Mouse (Mus musculus): Measurements from ENCODE around the gene Ablim1. TPM values are rescaled to one million over a fixed set of nuclear protein-coding genes. Genes with fewer than 3 reads are reported as not detected.

Gene Ablim1
- total and polyA plus RNA-seq, 2 experiments from 2014 or later: 50.7 to 81.2 TPM

- Histone ChIP-seq H3K4me3 (ENCODE audit: low read depth, low read length) (no peak overlapping the region), H3K27me3 (ENCODE audit: insufficient read depth, low read length) (no peaks in the 10 kb centered on the region), H3K36me3 (ENCODE audit: insufficient read depth, low read length) (no peaks in the 10 kb centered on the region), H3K4me1 (ENCODE audit: insufficient read depth, low read length) (no peaks in the 10 kb centered on the region), H3K9me3 (ENCODE audit: low read length) (no peaks in the 10 kb centered on the region), H3K27ac (ENCODE audit: low read depth, low read length) (no peak overlapping the region), H3K9ac (replicated peaks; ENCODE audit: low read length, poor library complexity, severe bottlenecking) (no peak overlapping the region), H3K4me2 (ENCODE audit: low read depth, low read length, poor library complexity, severe bottlenecking) (no peak overlapping the region)
- ATAC-seq (ENCODE audit: low FRiP score) (no peak), DNase-seq (ENCODE audit: low spot score) (no peak)
- no peak for TF ChIP-seq CTCF (IDR thresholded peaks at IDR 0.05)
- 94% methylated on average over 10 of the region's 10 CpGs for WGBS
These were observed 132.7 kb downstream of the Ablim1 start for GRCm38 (mm10) chr19:57181852-57182528.

DNA sequence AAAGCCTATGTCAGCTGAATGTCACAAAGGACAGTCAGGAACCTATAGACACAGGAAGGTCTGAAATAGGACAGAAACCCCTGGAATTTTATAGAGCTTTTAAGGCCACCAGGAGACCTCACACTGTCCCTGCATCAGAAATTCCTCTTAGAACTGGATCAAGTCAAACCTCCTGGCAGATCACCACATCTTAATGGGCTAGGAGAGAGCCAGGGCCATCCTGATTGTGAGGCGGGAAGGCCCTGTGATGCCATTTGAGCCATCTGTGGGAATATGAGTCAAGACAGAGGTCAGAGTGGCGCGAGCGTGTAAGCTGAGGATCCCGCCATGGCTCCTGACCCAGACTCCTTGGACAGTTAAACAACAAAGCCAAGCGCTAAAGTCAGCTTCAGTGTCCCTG, 133.4 kb downstream of the Ablim1 start:
- ATAC-seq (ENCODE audit: low FRiP score): no peak
- no peak overlapping the region for H3K9ac ChIP-seq (replicated peaks; ENCODE audit: low read length, poor library complexity, severe bottlenecking)
- H3K27ac ChIP-seq (ENCODE audit: low read depth, low read length): no peak overlapping the region
- DNase-seq (ENCODE audit: low spot score): no peak
- no peak overlapping the region for H3K4me3 ChIP-seq (ENCODE audit: low read depth, low read length)
- no peaks in the 10 kb centered on the region for H3K27me3 ChIP-seq (ENCODE audit: insufficient read depth, low read length)
- TF ChIP-seq CTCF (IDR thresholded peaks at IDR 0.05): no peak
- H3K4me2 ChIP-seq (ENCODE audit: low read depth, low read length, poor library complexity, severe bottlenecking): no peak overlapping the region
- 95% methylated on average over 6 of the region's 6 CpGs for WGBS
- H3K9me3 ChIP-seq (ENCODE audit: low read length): no peaks in the 10 kb centered on the region
- H3K36me3 ChIP-seq (ENCODE audit: insufficient read depth, low read length): no peaks in the 10 kb centered on the region
- H3K4me1 ChIP-seq (ENCODE audit: insufficient read depth, low read length): no peaks in the 10 kb centered on the region

DNA sequence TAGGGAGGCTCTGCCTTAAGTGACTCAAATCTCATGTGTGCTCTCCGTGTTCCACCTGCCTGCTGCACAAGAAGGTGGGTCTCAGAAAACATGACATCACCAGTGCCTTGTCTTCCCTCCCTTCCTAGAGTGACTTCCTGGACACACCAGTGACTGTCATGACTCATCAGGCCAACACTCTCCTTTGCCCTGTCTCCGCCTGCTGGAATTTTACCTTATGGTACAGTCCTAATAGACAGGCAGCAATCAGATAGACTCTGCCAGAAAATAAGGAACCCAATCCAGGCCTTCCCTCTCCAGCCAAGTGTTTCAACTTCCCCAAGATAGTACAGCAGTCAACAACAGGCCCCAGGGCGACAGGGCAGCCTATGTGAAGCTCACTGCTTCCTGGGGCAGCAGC, 133.8 kb downstream of the Ablim1 start:
- no peak for DNase-seq (ENCODE audit: low spot score)

GRCm38 (mm10) chr19:57180333-57180732, 134.4 kb downstream of the Ablim1 start:
- DNase-seq (ENCODE audit: low spot score): no peak
- Histone ChIP-seq H3K4me3 (ENCODE audit: low read depth, low read length) (no peak overlapping the region), H3K36me3 (ENCODE audit: insufficient read depth, low read length) (no peaks in the 10 kb centered on the region), H3K9ac (replicated peaks; ENCODE audit: low read length, poor library complexity, severe bottlenecking) (no peak overlapping the region), H3K27me3 (ENCODE audit: insufficient read depth, low read length) (no peaks in the 10 kb centered on the region), H3K4me1 (ENCODE audit: insufficient read depth, low read length) (no peaks in the 10 kb centered on the region), H3K4me2 (ENCODE audit: low read depth, low read length, poor library complexity, severe bottlenecking) (no peak overlapping the region), H3K27ac (ENCODE audit: low read depth, low read length) (no peak overlapping the region), H3K9me3 (ENCODE audit: low read length) (no peaks in the 10 kb centered on the region)
- no peak for TF ChIP-seq CTCF (IDR thresholded peaks at IDR 0.05)
- ATAC-seq (ENCODE audit: low FRiP score): no peak
- WGBS: 81% methylated on average over 9 of the region's 9 CpGs

More for the DNA sequence above, 133.8 kb downstream of the Ablim1 start:
- no peaks in the 10 kb centered on the region for H3K36me3 ChIP-seq (ENCODE audit: insufficient read depth, low read length)
- no peak overlapping the region for H3K9ac ChIP-seq (replicated peaks; ENCODE audit: low read length, poor library complexity, severe bottlenecking)
- H3K4me2 ChIP-seq (ENCODE audit: low read depth, low read length, poor library complexity, severe bottlenecking): no peak overlapping the region
- no peak overlapping the region for H3K27ac ChIP-seq (ENCODE audit: low read depth, low read length)
- no peaks in the 10 kb centered on the region for H3K27me3 ChIP-seq (ENCODE audit: insufficient read depth, low read length)
- no peaks in the 10 kb centered on the region for H3K4me1 ChIP-seq (ENCODE audit: insufficient read depth, low read length)
- TF ChIP-seq CTCF (IDR thresholded peaks at IDR 0.05): no peak
- no peaks in the 10 kb centered on the region for H3K9me3 ChIP-seq (ENCODE audit: low read length)
- 85% methylated on average over 3 of the region's 3 CpGs for WGBS
- H3K4me3 ChIP-seq (ENCODE audit: low read depth, low read length): no peak overlapping the region
- no peak for ATAC-seq (ENCODE audit: low FRiP score)

DNA sequence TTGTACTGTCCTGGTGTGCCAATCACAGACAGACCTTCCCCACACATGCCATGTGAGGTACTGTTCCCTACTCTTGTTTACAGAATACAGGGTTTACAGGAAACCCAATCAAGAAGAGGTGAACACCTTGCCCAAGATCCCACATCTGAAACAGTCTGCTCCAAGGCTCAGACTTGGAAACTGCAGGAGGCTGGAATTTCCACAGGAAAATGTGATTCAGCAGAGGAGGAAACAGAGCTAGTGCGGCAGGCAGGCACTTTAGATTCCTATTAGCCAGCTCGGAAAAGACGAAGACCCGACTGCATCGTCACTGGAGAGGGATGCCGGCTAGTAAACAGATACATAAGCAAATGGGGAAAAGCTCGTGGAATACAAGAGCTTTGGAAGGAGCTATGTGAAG, 135.4 kb downstream of the Ablim1 start:
- TF ChIP-seq CTCF (IDR thresholded peaks at IDR 0.05): no peak
- DNase-seq (ENCODE audit: low spot score): no peak
- H3K4me1 ChIP-seq (ENCODE audit: insufficient read depth, low read length): no peaks in the 10 kb centered on the region
- ATAC-seq (ENCODE audit: low FRiP score): no peak
- H3K9ac ChIP-seq (replicated peaks; ENCODE audit: low read length, poor library complexity, severe bottlenecking): no peak overlapping the region
- no peak overlapping the region for H3K4me3 ChIP-seq (ENCODE audit: low read depth, low read length)
- H3K4me2 ChIP-seq (ENCODE audit: low read depth, low read length, poor library complexity, severe bottlenecking): no peak overlapping the region
- WGBS: 85% methylated on average over 7 of the region's 7 CpGs
- no peaks in the 10 kb centered on the region for H3K36me3 ChIP-seq (ENCODE audit: insufficient read depth, low read length)
- H3K27ac ChIP-seq (ENCODE audit: low read depth, low read length): no peak overlapping the region
- H3K27me3 ChIP-seq (ENCODE audit: insufficient read depth, low read length): no peaks in the 10 kb centered on the region
- no peaks in the 10 kb centered on the region for H3K9me3 ChIP-seq (ENCODE audit: low read length)

GRCm38 (mm10) chr19:57177334-57177733, 137.4 kb downstream of the Ablim1 start:
- ATAC-seq (ENCODE audit: low FRiP score) (no peak), DNase-seq (ENCODE audit: low spot score) (no peak)
- Histone ChIP-seq H3K27me3 (ENCODE audit: insufficient read depth, low read length) (no peaks in the 10 kb centered on the region), H3K9ac (replicated peaks; ENCODE audit: low read length, poor library complexity, severe bottlenecking) (no peak overlapping the region), H3K36me3 (ENCODE audit: insufficient read depth, low read length) (peaks cover 8% of the 10 kb centered on the region; the same call in 1 of the 2 replicates), H3K4me3 (ENCODE audit: low read depth, low read length) (no peak overlapping the region), H3K27ac (ENCODE audit: low read depth, low read length) (no peak overlapping the region), H3K4me1 (ENCODE audit: insufficient read depth, low read length) (no peaks in the 10 kb centered on the region), H3K9me3 (ENCODE audit: low read length) (no peaks in the 10 kb centered on the region), H3K4me2 (ENCODE audit: low read depth, low read length, poor library complexity, severe bottlenecking) (no peak overlapping the region)
- no peak for TF ChIP-seq CTCF (IDR thresholded peaks at IDR 0.05)
- WGBS: 76% methylated on average over 6 of the region's 6 CpGs
